Mouse (Mus musculus) CH12.LX (cell line): ENCODE data around the gene Atp4b.

Source experiments
- BHLHE40 ChIP-seq: IDR thresholded peaks from 2 replicates; pipeline ENCODE4 v1.6.1; 2011; ENCODE audit warnings: mild to moderate bottlenecking, low read depth, low read length, improper control_type of control experiment
- CHD2 ChIP-seq: IDR thresholded peaks from 2 replicates; pipeline ENCODE4 v1.6.1; 2011; ENCODE audit warnings: low read length, improper control_type of control experiment
- CTCF ChIP-seq, 2 experiments: IDR thresholded peaks in 1 of 2; conservative IDR thresholded peaks in 1 of 2; 2 replicates each; pipeline ENCODE4 v1.5.1; 2011 to 2012; ENCODE audit warnings: low read depth in 2 of 2, low read length in 2 of 2, improper control_type of control experiment in 1 of 2, inconsistent platforms in 1 of 2, mild to moderate bottlenecking in 1 of 2, moderate library complexity in 1 of 2
- E2F4 ChIP-seq: IDR thresholded peaks from 2 replicates; pipeline ENCODE4 v1.6.1; 2011; ENCODE audit warnings: low read depth, low read length, improper control_type of control experiment; ENCODE audit not compliant: insufficient replicate concordance
- EP300 ChIP-seq: IDR thresholded peaks from 2 replicates; pipeline ENCODE4 v1.6.1; 2011; ENCODE audit warnings: low read length, improper control_type of control experiment
- MAFK ChIP-seq: IDR thresholded peaks from 2 replicates; pipeline ENCODE4 v1.6.1; 2011; ENCODE audit warnings: low read length, improper control_type of control experiment; ENCODE audit not compliant: insufficient replicate concordance
- MAZ ChIP-seq: IDR thresholded peaks from 2 replicates; pipeline ENCODE4 v1.6.1; 2012; ENCODE audit warnings: low read depth, mild to moderate bottlenecking, inconsistent platforms, low read length, improper control_type of control experiment, moderate library complexity
- MEF2A ChIP-seq: IDR thresholded peaks from 2 replicates; pipeline ENCODE4 v1.6.1; 2014; ENCODE audit warnings: low read depth, mild to moderate bottlenecking, inconsistent platforms, low read length, improper control_type of control experiment, borderline replicate concordance
- MYC ChIP-seq: IDR thresholded peaks from 2 replicates; pipeline ENCODE4 v1.6.1; 2011; ENCODE audit warnings: low read depth, mild to moderate bottlenecking, improper control_type of control experiment, low read length
- POLR2A ChIP-seq: IDR thresholded peaks from 2 replicates; pipeline ENCODE4 v1.6.1; 2011; ENCODE audit warnings: low read depth, mild to moderate bottlenecking, improper control_type of control experiment, low read length
- TBP ChIP-seq: conservative IDR thresholded peaks from 2 replicates; pipeline ENCODE4 v1.6.1; 2011; ENCODE audit warnings: low read depth, low read length, improper control_type of control experiment
- TCF12 ChIP-seq: IDR thresholded peaks from 2 replicates; pipeline ENCODE4 v1.6.1; 2014; ENCODE audit warnings: low read depth, mild to moderate bottlenecking, inconsistent platforms, low read length, improper control_type of control experiment
- UBTF ChIP-seq: IDR thresholded peaks from 2 replicates; pipeline ENCODE4 v1.6.1; 2012; ENCODE audit warnings: low read depth, mild to moderate bottlenecking, inconsistent platforms, low read length, improper control_type of control experiment, moderate library complexity
- ZKSCAN1 ChIP-seq: IDR thresholded peaks from 2 replicates; pipeline ENCODE4 v1.6.1; 2012; ENCODE audit warnings: low read depth, inconsistent platforms, low read length, improper control_type of control experiment, borderline replicate concordance

- TF ChIP-seq E2F4 (no peak), MAFK (no peak), MAZ (no peak), EP300 (no peak), CTCF (conservative IDR thresholded peaks at IDR 0.05 in 1 of 2, IDR thresholded peaks at IDR 0.05 in 1 of 2; ENCODE audit: low read depth in 2 of 2, low read length in 2 of 2) (no peak), MYC (no peak), ZKSCAN1 (no peak), MEF2A (no peak), CHD2 (no peak), TBP (no peak), POLR2A (no peak; the same call in 1 of the 2 replicates), BHLHE40 (no peak), TCF12 (no peak), UBTF (no peak)
Measured at GRCm38 (mm10) chr8:13342340-13342739, 54.3 kb downstream of the Atp4b start.
